Mouse (Mus musculus) liver, embryonic 14.5 days (tissue): ENCODE results near the gene Btbd1. TPM values are rescaled to one million over a fixed set of nuclear protein-coding genes. Genes with fewer than 3 reads are reported as not detected.
A peak's percentile ranks its signal among the peaks of the same experiment; 100 is the strongest.

Source experiments
- ATAC-seq: fragments of 200-750 bp; cut with Nextera tagmentation; 2 replicates; pipeline ENCODE4 v1.8.0; 2017; ENCODE audit warnings: moderate number of reproducible peaks, mild to moderate bottlenecking, moderate library complexity; ENCODE audit not compliant: insufficient read depth
- DNase-seq, 3 experiments: peaks; one replicate each; pipeline ENCODE4 v3.0.0-alpha.2; 2012 to 2013; ENCODE audit warnings: low read depth in 3 of 3, low spot score in 3 of 3
- H3K27ac ChIP-seq: fragments of 300-500 bp; sonication (generic); 2 replicates; pipeline ENCODE4 v1.5.1; 2014; ENCODE audit warnings: moderate library complexity, mild to moderate bottlenecking, control low read depth, inconsistent platforms
- H3K27me3 ChIP-seq: fragments of 300-500 bp; sonication (generic); 2 replicates; pipeline ENCODE4 v1.6.1; 2014; ENCODE audit warnings: mild to moderate bottlenecking, low read length, moderate library complexity; ENCODE audit not compliant: control insufficient read depth, insufficient read depth
- H3K36me3 ChIP-seq: fragments of 300-500 bp; sonication (generic); replicated peaks from 2 replicates; pipeline ENCODE4 v1.6.1; 2014; ENCODE audit warnings: low read depth; ENCODE audit not compliant: control insufficient read depth, insufficient read depth
- H3K4me1 ChIP-seq, 2 experiments: fragments of 200-500 bp in 1 of 2; fragments of 300-500 bp in 1 of 2; sonication (generic) in 1 of 2; replicated peaks; 2 replicates each; pipeline ENCODE4 v1.6.1; 2012 to 2014; ENCODE audit warnings: antibody characterized with exemption in 1 of 2, inconsistent platforms in 1 of 2, low read length in 1 of 2; ENCODE audit not compliant: control insufficient read depth in 2 of 2, insufficient read depth in 2 of 2
- H3K4me2 ChIP-seq: fragments of 300-500 bp; sonication (generic); 2 replicates; pipeline ENCODE4 v1.6.1; 2014; ENCODE audit warnings: low read depth, mild to moderate bottlenecking, control low read depth, moderate library complexity
- H3K4me3 ChIP-seq, 2 experiments: fragments of 200-500 bp in 1 of 2; fragments of 300-500 bp in 1 of 2; sonication (generic) in 1 of 2; 2 replicates each; pipeline ENCODE4 v1.5.1; 2012 to 2014; ENCODE audit warnings: low read depth in 2 of 2, low read length in 2 of 2, mild to moderate bottlenecking in 2 of 2, control low read depth in 1 of 2, inconsistent platforms in 1 of 2, moderate library complexity in 1 of 2; ENCODE audit not compliant: insufficient read depth in 1 of 2
- H3K9ac ChIP-seq: fragments of 300-500 bp; sonication (generic); replicated peaks from 2 replicates; pipeline ENCODE4 v1.6.1; 2014; ENCODE audit warnings: mild to moderate bottlenecking, control low read depth, moderate library complexity
- H3K9me3 ChIP-seq: fragments of 300-500 bp; sonication (generic); 2 replicates; pipeline ENCODE4 v1.6.1; 2016; ENCODE audit warnings: low read length, mixed read lengths; ENCODE audit not compliant: control insufficient read depth
- CTCF ChIP-seq: IDR thresholded peaks from 2 replicates; pipeline ENCODE4 v1.5.1; 2016; ENCODE audit warnings: antibody characterized with exemption, low read depth, control low read depth
- EP300 ChIP-seq: IDR thresholded peaks from 2 replicates; pipeline ENCODE4 v1.6.1; 2016; ENCODE audit warnings: antibody characterized with exemption, low read depth
- WGBS: fragments of 180-500 bp; shearing (Covaris S2); extraction: QIAGEN DNeasy Blood & Tissue Kit; methylation state at CpG from one replicate; pipeline ENCODE4 v1.1.7; 2014; ENCODE audit not compliant: insufficient replicate concordance; 5-methylcytosine and 5-hydroxymethylcytosine counted together
- polyA plus RNA-seq, 2 experiments: library from polyadenylated mRNA; depleted of rRNA in 1 of 2; stranded (reverse) in 1 of 2; unstranded in 1 of 2; fragments of >200 nt; fragmentation: Nextera tagmentation in 1 of 2; extraction: Ambion mirVana in 1 of 2; gene quantifications; 2 replicates each; pipeline versions ENCODE4 v1.2.1 to v1.2.3; 2012 to 2014

Btbd1 gene
- polyA plus RNA-seq, 2 experiments: 15.3 to 29.1 TPM

DNA sequence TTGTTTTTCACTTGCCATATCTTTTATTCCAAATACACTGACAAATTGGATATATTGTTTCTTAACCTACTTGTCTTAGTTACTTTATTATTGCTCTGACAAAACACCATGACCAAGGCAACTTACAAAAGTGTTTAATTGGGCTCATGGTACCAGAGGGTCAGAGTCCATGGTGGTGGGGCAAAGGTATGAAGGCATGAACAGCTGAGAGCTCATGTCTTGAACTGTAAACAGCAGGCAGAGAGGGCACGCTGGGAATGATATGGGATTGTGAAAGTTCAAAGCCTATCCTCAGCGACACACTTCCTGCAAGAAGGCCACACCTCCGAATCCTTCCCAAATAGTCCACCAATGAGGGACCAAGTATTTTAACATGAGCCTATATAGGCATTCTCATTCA lies 81.3 kb downstream of the Btbd1 start:
- WGBS: 57% methylated on average over 3 of the region's 3 CpGs
- no peak for ATAC-seq

DNA sequence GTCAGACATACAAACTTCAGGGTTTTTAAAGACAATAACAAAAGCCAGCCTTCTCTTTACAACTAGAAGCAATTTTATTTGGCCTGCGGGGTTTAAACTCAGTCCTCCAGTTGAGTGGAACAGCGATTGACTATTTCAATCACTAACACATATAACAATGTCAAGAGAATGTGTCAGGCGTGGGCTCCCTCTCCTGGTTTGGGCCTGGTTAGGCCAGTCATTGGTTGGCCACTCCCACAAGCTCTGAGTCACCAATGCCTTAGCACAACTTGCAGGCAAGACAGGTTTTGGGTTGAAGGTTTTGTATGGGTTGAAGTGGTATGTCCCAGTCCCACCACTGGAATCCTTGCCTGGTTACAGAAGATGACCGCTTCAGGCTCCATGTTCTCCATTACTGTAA lies 85.1 kb downstream of the Btbd1 start:
- Histone ChIP-seq H3K9ac (no peak overlapping the region), H3K4me2 (no peak overlapping the region), H3K4me3 (no peak overlapping the region), H3K4me1 (peaks cover 0 to 6% of the 10 kb centered on the region in 2 experiments; a peak in 1 of 4 replicates), H3K9me3 (no peaks in the 10 kb centered on the region), H3K27me3 (no peaks in the 10 kb centered on the region), H3K36me3 (no peaks in the 10 kb centered on the region), H3K27ac (no peak overlapping the region)
- TF ChIP-seq CTCF (peak; percentile 66), EP300 (no peak)
- DNase-seq: peak in 2 of 3 experiments; percentile 6 to 37
- WGBS: 60% methylated on average over 4 of the region's 4 CpGs
- ATAC-seq: no peak

More for the DNA sequence above, 81.3 kb downstream of the Btbd1 start:
- no peak for DNase-seq
- Histone ChIP-seq H3K9me3 (no peaks in the 10 kb centered on the region), H3K9ac (no peak overlapping the region), H3K4me2 (no peak overlapping the region), H3K36me3 (no peaks in the 10 kb centered on the region), H3K4me1 (no peaks in the 10 kb centered on the region), H3K27me3 (no peaks in the 10 kb centered on the region), H3K27ac (no peak overlapping the region), H3K4me3 (no peak overlapping the region)
- no peak for TF ChIP-seq CTCF
- no peak for TF ChIP-seq EP300

Other genes with a start within 250 kb of the Btbd1 start
- 1.4 and 2.6 TPM in 2 replicates for gene Homer2, start 121.9 kb downstream of the Btbd1 start, polyA plus RNA-seq (2012; rRNA removed)
- gene Homer2, start 121.9 kb downstream of the Btbd1 start, polyA plus RNA-seq (2014; fragmentation: Nextera tagmentation; extraction: Ambion mirVana): 2.8 and 2.9 TPM in 2 replicates
- gene Ramac, start 66.5 kb downstream of the Btbd1 start, polyA plus RNA-seq (2012; rRNA removed): 15.7 and 22.7 TPM in 2 replicates
- gene Ramac, start 66.5 kb downstream of the Btbd1 start, polyA plus RNA-seq (2014; fragmentation: Nextera tagmentation; extraction: Ambion mirVana): 53.1 and 59.7 TPM in 2 replicates
- gene 3110040N11Rik, start 40.0 kb downstream of the Btbd1 start, polyA plus RNA-seq (2012; rRNA removed): 16.9 and 21.4 TPM in 2 replicates
- 25.4 and 25.9 TPM in 2 replicates for gene 3110040N11Rik, start 40.0 kb downstream of the Btbd1 start, polyA plus RNA-seq (2014; fragmentation: Nextera tagmentation; extraction: Ambion mirVana)
- not detected in 2 replicates for gene Gm10160, start 26.4 kb upstream of the Btbd1 start, polyA plus RNA-seq (2012; rRNA removed)
- not detected in 2 replicates for gene Gm10160, start 26.4 kb upstream of the Btbd1 start, polyA plus RNA-seq (2014; fragmentation: Nextera tagmentation; extraction: Ambion mirVana)
- 8.9 and 9.4 TPM in 2 replicates for gene Tm6sf1, start 29.6 kb upstream of the Btbd1 start, polyA plus RNA-seq (2012; rRNA removed)
- gene Tm6sf1, start 29.6 kb upstream of the Btbd1 start, polyA plus RNA-seq (2014; fragmentation: Nextera tagmentation; extraction: Ambion mirVana): 6.4 and 7.9 TPM in 2 replicates
- gene Hdgfl3, start 105.0 kb upstream of the Btbd1 start, polyA plus RNA-seq (2012; rRNA removed): 0.15 and 0.27 TPM in 2 replicates
- 0.33 and 0.43 TPM in 2 replicates for gene Hdgfl3, start 105.0 kb upstream of the Btbd1 start, polyA plus RNA-seq (2014; fragmentation: Nextera tagmentation; extraction: Ambion mirVana)
- gene Bnc1, start 162.9 kb upstream of the Btbd1 start, polyA plus RNA-seq (2012; rRNA removed): 0.22 and 0.28 TPM in 2 replicates
- gene Bnc1, start 162.9 kb upstream of the Btbd1 start, polyA plus RNA-seq (2014; fragmentation: Nextera tagmentation; extraction: Ambion mirVana): 0.27 and 0.54 TPM in 2 replicates